7 mouse cellular contexts compared by ENCODE assay signal in the genomic region with DNA sequence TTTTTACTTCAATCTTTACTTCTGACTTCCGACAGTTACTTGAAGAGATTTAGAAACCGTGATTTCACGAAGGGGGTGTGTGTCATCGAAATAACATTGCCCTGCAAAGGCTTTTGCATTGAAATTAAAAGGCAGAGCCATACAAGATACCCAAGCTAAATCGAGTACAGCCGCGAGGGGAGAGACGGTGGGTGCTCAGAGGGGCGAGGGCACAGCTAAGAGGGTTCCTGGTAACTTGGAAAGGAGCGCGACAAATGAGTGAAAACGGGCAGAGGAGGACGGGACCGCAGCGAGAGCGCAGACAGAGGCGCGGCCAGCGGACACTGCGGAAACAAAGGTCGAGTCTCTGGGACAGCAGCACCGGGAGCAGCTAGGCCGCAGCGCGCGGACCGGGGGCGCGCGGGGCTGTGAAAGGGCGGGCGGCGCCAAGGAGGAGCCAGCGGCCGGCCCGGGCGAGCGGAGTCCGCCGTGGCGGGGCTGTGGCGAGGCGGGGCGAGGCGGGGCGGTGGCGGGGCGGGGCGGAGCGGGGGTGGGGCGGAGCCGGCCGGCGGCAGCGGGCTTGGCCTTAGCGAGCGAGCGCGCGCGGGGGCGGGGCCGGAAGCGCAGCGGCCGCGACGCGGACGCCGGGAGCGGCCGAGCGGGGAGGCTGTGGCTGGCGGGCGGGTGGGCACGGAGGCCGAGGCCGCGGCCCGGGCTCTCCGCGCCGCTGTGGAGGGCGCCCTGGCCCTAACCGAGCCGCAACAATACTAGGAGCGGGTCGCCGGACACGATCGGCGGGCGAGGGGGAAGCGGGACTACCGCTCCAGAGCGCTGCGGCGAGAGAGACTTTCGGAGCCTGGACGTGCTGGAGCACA. TPM values are rescaled to one million over a fixed set of nuclear protein-coding genes. Genes with fewer than 3 reads are reported as not detected.
DNase-seq lines count a peak whose midpoint lies in the region; ATAC-seq and TF ChIP-seq lines count a peak whose summit lies in the region.

A gene (plus strand): TSS at position 603 of the 854 bp plus-strand sequence.

- peaks cover 15% of the 10 kb centered on the region for H3K4me1 ChIP-seq in intestine, postnatal 0 days (replicated peaks; ENCODE audit: control insufficient read depth, insufficient read depth, low read length)
- H3K4me1 ChIP-seq in limb, embryonic 10.5 days = peaks cover 37% of the 10 kb centered on the region
- peaks cover 35% of the 10 kb centered on the region for H3K4me1 ChIP-seq in midbrain, embryonic 12.5 days
- peaks cover 13% of the 10 kb centered on the region for H3K4me1 ChIP-seq in small intestine, adult 2 months (ENCODE audit: control insufficient read depth, insufficient read depth, insufficient read length, low read length)

- WGBS in intestine, postnatal 0 days = 1% methylated on average over 74 of the region's 101 CpGs
- whole genome bisulfite sequencing in limb, embryonic 10.5 days = 4% methylated on average over 100 of the region's 101 CpGs
- 1% methylated on average over 74 of the region's 101 CpGs for WGBS in midbrain, embryonic 12.5 days
- 1% methylated on average over 68 of the region's 101 CpGs for WGBS in small intestine, adult 2 months

- H3K9me3 ChIP-seq in intestine, postnatal 0 days (ENCODE audit: control insufficient read depth) = no peaks in the 10 kb centered on the region
- H3K9me3 ChIP-seq in limb, embryonic 10.5 days (replicated peaks) = no peaks in the 10 kb centered on the region
- H3K9me3 ChIP-seq in midbrain, embryonic 12.5 days = no peaks in the 10 kb centered on the region

- peak within 1 kb of the TSS; percentile 90 for H3K4me2 ChIP-seq in intestine, postnatal 0 days (replicated peaks; ENCODE audit: low read depth)
- peak within 1 kb of the TSS; percentile 97 for H3K4me2 ChIP-seq in midbrain, embryonic 12.5 days (replicated peaks)

- DNase-seq in adrenal gland, postnatal 10 days = peak; percentile 90
- peak; percentile 92 for DNase-seq in embryo, embryonic 9.5 days (ENCODE audit: extremely low spot score)
- no peak for DNase-seq in gonadal fat pad, adult 2 months (ENCODE audit: low read depth)
- peak; percentile 90 for DNase-seq in limb, embryonic 10.5 days (ENCODE audit: low spot score)

- H3K27me3 ChIP-seq in intestine, postnatal 0 days (replicated peaks; ENCODE audit: control insufficient read depth, insufficient read depth, low read length) = no peaks in the 10 kb centered on the region
- H3K27me3 ChIP-seq in limb, embryonic 10.5 days (ENCODE audit: low read depth, poor library complexity, severe bottlenecking) = no peaks in the 10 kb centered on the region
- no peaks in the 10 kb centered on the region for H3K27me3 ChIP-seq in midbrain, embryonic 12.5 days
- no peaks in the 10 kb centered on the region for H3K27me3 ChIP-seq in small intestine, adult 2 months (ENCODE audit: control insufficient read depth, insufficient read depth, low read length)

- H3K4me3 ChIP-seq in intestine, postnatal 0 days (ENCODE audit: low read depth, low read length) = peak within 1 kb of the TSS; percentile 91
- H3K4me3 ChIP-seq in limb, embryonic 10.5 days = peak within 1 kb of the TSS; percentile 89
- H3K4me3 ChIP-seq in midbrain, embryonic 12.5 days = peak within 1 kb of the TSS; percentile 78
- peak within 1 kb of the TSS; percentile 95 for H3K4me3 ChIP-seq in small intestine, adult 2 months (ENCODE audit: low read depth, low read length)

- 0 out of 2 replicates have a peak, but pooled peaks have one; percentile 18 for TF ChIP-seq CTCF in intestine, postnatal 0 days (IDR thresholded peaks at IDR 0.05; ENCODE audit: low read depth)
- no peak for TF ChIP-seq CTCF in small intestine, adult 2 months (IDR thresholded peaks at IDR 0.05; ENCODE audit: extremely low read depth, insufficient read length, insufficient replicate concordance, low read depth, low read length)

- H3K36me3 ChIP-seq in intestine, postnatal 0 days (ENCODE audit: control insufficient read depth, insufficient read depth) = no peaks in the 10 kb centered on the region
- H3K36me3 ChIP-seq in limb, embryonic 10.5 days = no peaks in the 10 kb centered on the region; the same call in 1 of the 2 replicates
- H3K36me3 ChIP-seq in midbrain, embryonic 12.5 days = no peaks in the 10 kb centered on the region
- H3K36me3 ChIP-seq in small intestine, adult 2 months (ENCODE audit: control insufficient read depth, insufficient read depth, low read length) = no peaks in the 10 kb centered on the region

- peak within 1 kb of the TSS; percentile 91 for H3K9ac ChIP-seq in intestine, postnatal 0 days (ENCODE audit: low read depth, low read length)
- peak within 1 kb of the TSS; percentile 88 for H3K9ac ChIP-seq in midbrain, embryonic 12.5 days (replicated peaks)

- peak; percentile 61 for TF ChIP-seq POLR2A in small intestine, adult 2 months (IDR thresholded peaks at IDR 0.05; ENCODE audit: low read depth, low read length)

- peak within 1 kb of the TSS; percentile 94 for H3K27ac ChIP-seq in intestine, postnatal 0 days (ENCODE audit: low read depth, low read length)
- H3K27ac ChIP-seq in limb, embryonic 10.5 days = peak within 1 kb of the TSS; percentile 96
- H3K27ac ChIP-seq in midbrain, embryonic 12.5 days (replicated peaks) = peak within 1 kb of the TSS; percentile 93
- peak within 1 kb of the TSS; percentile 80 for H3K27ac ChIP-seq in small intestine, adult 2 months (ENCODE audit: insufficient read depth, low read depth, low read length)

- ATAC-seq in intestine, postnatal 0 days = peak; percentile 92
- peak; percentile 95 for ATAC-seq in midbrain, embryonic 12.5 days (ENCODE audit: low FRiP score, low read depth)

RNA-seq across cellular contexts. Expression of the gene that starts here (rescaled TPM):
- total RNA-seq in adrenal gland, postnatal 10 days (2021) = 10 to 100 TPM; 32.7 to 34.9 TPM
- polyA plus RNA-seq in gonadal fat pad, adult 2 months (2012; rRNA removed) = 26.6 and 31.0 TPM in 2 replicates
- polyA plus RNA-seq in intestine, postnatal 0 days (2015; fragmentation: Nextera tagmentation; extraction: Ambion mirVana) = 6.5 and 7.6 TPM in 2 replicates
- polyA plus RNA-seq in limb, embryonic 10.5 days (2016; fragmentation: Nextera tagmentation; extraction: Ambion mirVana) = 14.3 and 19.5 TPM in 2 replicates
- 28.7 and 29.1 TPM in 2 replicates for polyA plus RNA-seq in midbrain, embryonic 12.5 days (2016; fragmentation: Nextera tagmentation; extraction: Ambion mirVana)
- 12.7 and 32.4 TPM in 2 replicates for polyA plus RNA-seq in small intestine, adult 2 months (2012; rRNA removed)
